Mouse (Mus musculus) kidney, postnatal 0 days (tissue): Measurements from ENCODE around the gene Cdk6. TPM values are rescaled to one million over a fixed set of nuclear protein-coding genes. Genes with fewer than 3 reads are reported as not detected.

Experiments
- ATAC-seq: fragments of 200-750 bp; cut with Nextera tagmentation; replicated peaks from 2 replicates; pipeline ENCODE4 v1.8.0; 2017; ENCODE audit warnings: low read depth, moderate number of reproducible peaks, moderate TSS enrichment, moderate library complexity; ENCODE audit not compliant: low FRiP score
- DNase-seq: peaks from one replicate; pipeline ENCODE4 v3.0.0-alpha.2; 2016; ENCODE audit warnings: low spot score
- H3K27ac ChIP-seq: fragments of 300-500 bp; sonication (generic); 2 replicates; pipeline ENCODE4 v1.5.1; 2014; ENCODE audit warnings: mild to moderate bottlenecking
- H3K27me3 ChIP-seq: fragments of 300-500 bp; sonication (generic); 2 replicates; pipeline ENCODE4 v1.6.1; 2014; ENCODE audit warnings: low read length, mixed read lengths; ENCODE audit not compliant: insufficient read depth
- H3K36me3 ChIP-seq: fragments of 300-500 bp; sonication (generic); 2 replicates; pipeline ENCODE4 v1.6.1; 2014; ENCODE audit warnings: low read length, mixed read lengths; ENCODE audit not compliant: insufficient read depth
- H3K4me1 ChIP-seq: fragments of 300-500 bp; sonication (generic); replicated peaks from 2 replicates; pipeline ENCODE4 v1.6.1; 2014; ENCODE audit warnings: antibody characterized with exemption, low read length, mixed read lengths; ENCODE audit not compliant: insufficient read depth
- H3K4me2 ChIP-seq: fragments of 300-500 bp; sonication (generic); 2 replicates; pipeline ENCODE4 v1.6.1; 2014; ENCODE audit warnings: mild to moderate bottlenecking, low read length, moderate library complexity, mixed read lengths
- H3K4me3 ChIP-seq: fragments of 300-500 bp; sonication (generic); replicated peaks from 2 replicates; pipeline ENCODE4 v1.5.1; 2014; ENCODE audit warnings: low read depth, low read length
- H3K9ac ChIP-seq: fragments of 300-500 bp; sonication (generic); 2 replicates; pipeline ENCODE4 v1.6.1; 2014; ENCODE audit warnings: low read depth, low read length
- H3K9me3 ChIP-seq: fragments of 300-500 bp; sonication (generic); replicated peaks from 2 replicates; pipeline ENCODE4 v1.6.1; 2016; ENCODE audit warnings: low read length, inconsistent platforms, mixed read lengths
- CTCF ChIP-seq: IDR thresholded peaks from 2 replicates; pipeline ENCODE4 v1.5.1; 2016; ENCODE audit warnings: antibody characterized with exemption, low read depth, mild to moderate bottlenecking, moderate library complexity
- WGBS: fragments of 180-500 bp; shearing (Covaris S2); extraction: QIAGEN DNeasy Blood & Tissue Kit; methylation state at CpG from one replicate; pipeline ENCODE4 v1.1.7; 2014; 5-methylcytosine and 5-hydroxymethylcytosine counted together
- polyA plus RNA-seq: library from polyadenylated mRNA; unstranded; fragments of >200 nt; fragmentation: Nextera tagmentation; extraction: Ambion mirVana; gene quantifications from 2 replicates; pipeline ENCODE4 v1.2.1, GENCODE M21; 2015

Cdk6 gene
- polyA plus RNA-seq, 1 experiment from 2014 or later, result 20.1 TPM

DNA sequence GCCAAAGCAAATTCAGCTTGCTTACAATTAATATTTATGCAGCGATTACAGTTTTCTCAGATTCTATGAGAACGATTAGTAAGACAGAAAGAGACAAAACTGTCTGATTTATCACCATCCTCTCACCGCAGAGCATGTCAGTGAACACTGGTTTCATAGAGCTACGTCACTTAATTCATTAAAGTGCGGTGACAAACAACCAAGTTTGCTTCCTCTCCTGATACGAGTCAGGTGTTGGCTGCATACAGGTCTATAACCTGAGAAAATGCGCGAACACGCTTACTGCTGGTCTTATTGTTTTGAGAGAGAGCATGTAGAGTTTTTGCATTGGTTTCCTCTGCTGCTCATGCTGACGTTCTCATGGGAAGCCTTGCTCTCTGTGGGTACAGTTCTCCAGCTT, 31.9 kb downstream of the Cdk6 start:
- H3K4me1 ChIP-seq, result no peaks in the 10 kb centered on the region
- H3K9ac ChIP-seq, result no peak overlapping the region
- no peak for TF ChIP-seq CTCF
- 75% methylated on average over 10 of the region's 10 CpGs for WGBS
- no peak for ATAC-seq
- no peaks in the 10 kb centered on the region for H3K9me3 ChIP-seq
- no peaks in the 10 kb centered on the region for H3K36me3 ChIP-seq
- H3K4me2 ChIP-seq, result no peak overlapping the region
- DNase-seq, result no peak
- no peaks in the 10 kb centered on the region for H3K27me3 ChIP-seq
- H3K4me3 ChIP-seq, result no peak overlapping the region
- no peak overlapping the region; the same call in 1 of the 2 replicates for H3K27ac ChIP-seq

DNA sequence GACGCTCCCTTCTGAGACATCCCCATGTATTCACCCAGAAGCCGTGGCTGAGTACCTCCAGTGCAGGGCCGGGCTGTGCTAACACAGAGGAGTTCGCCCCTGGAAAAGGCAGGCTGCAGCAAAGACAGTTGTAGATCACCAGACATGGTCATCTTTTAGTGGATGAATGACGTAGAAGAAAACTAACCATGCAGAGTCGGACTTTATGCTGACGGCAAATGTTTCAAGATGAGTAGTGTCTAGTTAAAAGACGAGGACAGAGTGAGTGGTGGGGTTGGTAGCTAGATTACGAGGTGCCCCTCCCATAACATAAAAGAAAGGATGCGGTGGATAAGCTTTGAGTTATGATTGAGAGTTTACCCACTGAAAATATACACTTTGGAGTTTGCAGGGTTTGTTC, 33.5 kb downstream of the Cdk6 start:
- no peak overlapping the region for H3K4me3 ChIP-seq
- no peaks in the 10 kb centered on the region for H3K27me3 ChIP-seq
- no peaks in the 10 kb centered on the region for H3K4me1 ChIP-seq
- H3K36me3 ChIP-seq, result no peaks in the 10 kb centered on the region
- no peak overlapping the region for H3K27ac ChIP-seq
- no peak for TF ChIP-seq CTCF
- DNase-seq, result no peak
- no peak for ATAC-seq
- H3K9ac ChIP-seq, result no peak overlapping the region
- 84% methylated on average over 10 of the region's 10 CpGs for WGBS
- no peaks in the 10 kb centered on the region for H3K9me3 ChIP-seq
- no peak overlapping the region for H3K4me2 ChIP-seq

DNA sequence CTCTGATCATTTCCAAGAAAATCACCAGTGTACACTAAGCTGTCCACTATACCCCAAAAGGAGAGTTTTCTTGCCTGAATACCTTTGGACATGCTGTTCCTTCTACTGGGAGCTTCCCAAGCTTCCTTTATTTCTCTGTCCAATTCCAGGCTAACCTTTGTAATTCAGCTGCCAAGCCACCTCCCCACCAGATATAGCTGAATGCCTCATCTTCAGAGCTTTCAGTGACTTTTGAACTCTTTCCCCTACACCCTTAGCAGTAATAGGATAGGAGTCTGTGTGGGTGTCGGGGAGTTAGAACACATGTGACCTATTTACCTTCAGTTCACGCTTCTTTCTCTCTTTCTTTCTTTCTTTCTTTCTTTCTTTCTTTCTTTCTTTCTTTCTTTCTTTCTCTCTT, 34.9 kb downstream of the Cdk6 start:
- no peak overlapping the region for H3K27ac ChIP-seq
- H3K4me1 ChIP-seq, result no peaks in the 10 kb centered on the region
- no peaks in the 10 kb centered on the region for H3K36me3 ChIP-seq
- no peaks in the 10 kb centered on the region for H3K9me3 ChIP-seq
- H3K27me3 ChIP-seq, result no peaks in the 10 kb centered on the region
- 73% methylated on average over 2 of the region's 2 CpGs for WGBS
- ATAC-seq (no peak), DNase-seq (no peak)
- no peak overlapping the region for H3K4me3 ChIP-seq
- no peak overlapping the region for H3K9ac ChIP-seq
- no peak overlapping the region for H3K4me2 ChIP-seq
- TF ChIP-seq CTCF, result no peak

DNA sequence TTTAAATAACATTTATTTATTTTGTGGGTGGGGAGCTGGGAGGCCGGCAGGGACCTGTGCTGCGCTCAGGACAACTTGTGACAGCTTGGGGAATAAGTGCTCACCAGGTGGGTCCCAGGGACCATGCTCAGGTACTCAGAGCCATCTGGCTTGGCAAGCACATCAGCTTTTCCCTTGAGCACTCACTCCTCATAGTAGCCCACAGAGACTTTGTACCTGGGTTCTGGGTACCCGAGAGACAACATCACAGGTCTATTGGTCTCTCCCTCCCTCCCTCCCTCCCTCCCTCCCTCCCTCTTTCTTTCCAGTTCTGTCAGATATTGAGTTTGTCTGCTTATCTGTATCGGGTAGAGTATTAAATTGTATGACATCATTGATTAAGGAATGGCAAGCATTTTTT, 38.0 kb downstream of the Cdk6 start:
- no peak overlapping the region for H3K9ac ChIP-seq
- H3K27me3 ChIP-seq, result no peaks in the 10 kb centered on the region
- no peak for TF ChIP-seq CTCF
- H3K4me3 ChIP-seq, result no peak overlapping the region
- ATAC-seq (no peak), DNase-seq (no peak)
- 73% methylated on average over 4 of the region's 4 CpGs for WGBS
- no peak overlapping the region for H3K27ac ChIP-seq
- no peaks in the 10 kb centered on the region for H3K9me3 ChIP-seq
- H3K4me1 ChIP-seq, result no peaks in the 10 kb centered on the region
- H3K4me2 ChIP-seq, result no peak overlapping the region
- H3K36me3 ChIP-seq, result no peaks in the 10 kb centered on the region

DNA sequence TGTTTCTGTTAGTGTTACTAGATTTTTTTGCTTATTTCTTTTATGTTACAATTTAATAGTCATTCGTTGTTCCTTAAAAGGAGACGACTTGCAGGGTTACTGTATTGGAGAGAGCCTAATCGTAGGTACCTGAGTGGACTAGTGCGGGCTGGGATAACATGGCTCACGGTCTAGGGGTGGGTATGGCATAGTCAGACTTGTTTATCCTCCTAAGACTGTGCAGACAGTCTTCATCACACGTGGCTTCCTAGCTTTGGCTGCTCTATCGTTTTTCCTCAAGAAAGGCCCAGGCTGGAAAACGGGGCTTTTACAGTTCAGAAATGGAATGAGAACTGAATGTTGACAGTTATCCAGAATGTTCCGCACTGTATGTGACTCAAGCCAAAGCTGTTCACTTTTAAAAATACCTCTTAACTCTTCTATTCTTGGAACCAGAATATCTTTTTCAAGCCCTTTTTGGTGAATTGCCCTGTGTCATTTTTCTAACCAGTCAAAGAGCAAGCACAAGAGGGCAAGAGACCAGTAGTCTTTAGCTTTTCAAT, 39.5 kb downstream of the Cdk6 start:
- no peak for ATAC-seq
- TF ChIP-seq CTCF, result no peak
- 80% methylated on average over 9 of the region's 9 CpGs for WGBS

DNA sequence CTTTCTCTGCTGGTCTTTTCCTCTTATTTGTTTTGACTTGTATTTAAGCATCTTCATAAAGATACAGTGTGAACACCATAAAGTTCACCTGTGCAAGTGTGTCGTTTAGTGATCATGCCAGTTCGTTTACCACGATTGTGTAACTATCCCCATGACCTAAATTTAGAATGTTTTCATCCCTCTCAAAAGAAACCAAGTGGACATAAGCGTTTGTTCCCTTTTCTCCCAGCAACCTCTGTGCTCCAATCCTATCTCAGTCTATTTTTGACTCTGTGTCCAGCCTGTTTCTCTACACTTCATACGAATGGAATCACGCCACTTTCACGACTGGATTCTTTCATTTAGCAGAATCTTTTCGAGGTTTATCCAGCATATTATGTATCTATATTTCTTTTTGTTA, 40.5 kb downstream of the Cdk6 start:
- Histone ChIP-seq H3K27ac (no peak overlapping the region), H3K4me3 (no peak overlapping the region), H3K4me1 (no peaks in the 10 kb centered on the region), H3K9ac (no peak overlapping the region), H3K4me2 (no peak overlapping the region), H3K27me3 (no peaks in the 10 kb centered on the region), H3K9me3 (no peaks in the 10 kb centered on the region), H3K36me3 (no peaks in the 10 kb centered on the region)
- no peak for TF ChIP-seq CTCF
- 82% methylated on average over 8 of the region's 8 CpGs for WGBS
- no peak for ATAC-seq
- no peak for DNase-seq

More for the DNA sequence above, 39.5 kb downstream of the Cdk6 start:
- Histone ChIP-seq H3K36me3 (no peaks in the 10 kb centered on the region), H3K27me3 (no peaks in the 10 kb centered on the region), H3K4me2 (no peak overlapping the region), H3K4me3 (no peak overlapping the region), H3K27ac (no peak overlapping the region), H3K4me1 (no peaks in the 10 kb centered on the region), H3K9ac (no peak overlapping the region), H3K9me3 (no peaks in the 10 kb centered on the region)
- DNase-seq, result peak; percentile 57
